Mouse (Mus musculus) left cerebral cortex, adult 2 months (tissue): ENCODE results near the gene Acta1. TPM values are rescaled to one million over a fixed set of nuclear protein-coding genes. Genes with fewer than 3 reads are reported as not detected.

Source experiments
- DNase-seq, 2 experiments: peaks; one replicate each; pipeline ENCODE4 v3.0.0; 2021 to 2022; ENCODE audit warnings: low spot score in 2 of 2, mixed read lengths in 1 of 2; ENCODE audit errors: extremely low spot score in 1 of 2
- H3K27ac ChIP-seq: fragments of 200-600 bp; 2 replicates; pipeline ENCODE4 v1.8.1; 2022
- H3K4me3 ChIP-seq: fragments of 200-600 bp; 2 replicates; pipeline ENCODE4 v1.8.1; 2022
- CTCF ChIP-seq: fragments of 200-600 bp; IDR thresholded peaks from 2 replicates; pipeline ENCODE4 v1.8.1; 2022; ENCODE audit warnings: antibody characterized with exemption, mild to moderate bottlenecking, moderate library complexity
- intact Hi-C: fragments of 180-260 bp; cut with DNase I; formaldehyde crosslinking; loops from one replicate; pipeline ENCODE4 v1.15.1; 2025
- total RNA-seq, 2 experiments: library from RNA; stranded (reverse); gene quantifications; 2 replicates each; pipeline ENCODE4 v1.2.3; 2021

Gene Acta1
- total RNA-seq, 2 experiments from 2014 or later: 11.1 to 12.2 TPM

DNA sequence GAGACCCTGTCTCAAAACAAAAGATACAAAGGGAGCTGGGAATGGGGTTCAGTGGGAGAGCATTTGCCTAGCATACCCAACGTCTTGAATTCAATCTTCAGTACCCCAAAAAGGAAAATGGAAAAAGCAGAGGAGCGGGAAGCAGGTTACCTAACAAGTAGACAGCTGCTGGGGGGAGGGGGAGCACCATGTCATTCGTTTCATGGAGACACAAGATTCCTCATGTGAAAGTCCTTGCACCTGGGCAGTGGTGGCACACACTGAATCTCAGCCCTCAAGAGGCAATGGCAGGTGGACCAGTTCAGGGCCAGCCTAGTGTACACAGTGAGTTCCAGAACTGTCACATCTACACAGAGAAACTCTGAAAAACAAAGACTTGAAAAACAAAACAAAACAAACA, 37.2 kb downstream of the Acta1 start:
- TF ChIP-seq CTCF: no peak
- Histone ChIP-seq H3K27ac (peak overlapping the region; percentile 97), H3K4me3 (peak overlapping the region; percentile 74)
- intact Hi-C loops: no loop called here
- DNase-seq: no peak

DNA sequence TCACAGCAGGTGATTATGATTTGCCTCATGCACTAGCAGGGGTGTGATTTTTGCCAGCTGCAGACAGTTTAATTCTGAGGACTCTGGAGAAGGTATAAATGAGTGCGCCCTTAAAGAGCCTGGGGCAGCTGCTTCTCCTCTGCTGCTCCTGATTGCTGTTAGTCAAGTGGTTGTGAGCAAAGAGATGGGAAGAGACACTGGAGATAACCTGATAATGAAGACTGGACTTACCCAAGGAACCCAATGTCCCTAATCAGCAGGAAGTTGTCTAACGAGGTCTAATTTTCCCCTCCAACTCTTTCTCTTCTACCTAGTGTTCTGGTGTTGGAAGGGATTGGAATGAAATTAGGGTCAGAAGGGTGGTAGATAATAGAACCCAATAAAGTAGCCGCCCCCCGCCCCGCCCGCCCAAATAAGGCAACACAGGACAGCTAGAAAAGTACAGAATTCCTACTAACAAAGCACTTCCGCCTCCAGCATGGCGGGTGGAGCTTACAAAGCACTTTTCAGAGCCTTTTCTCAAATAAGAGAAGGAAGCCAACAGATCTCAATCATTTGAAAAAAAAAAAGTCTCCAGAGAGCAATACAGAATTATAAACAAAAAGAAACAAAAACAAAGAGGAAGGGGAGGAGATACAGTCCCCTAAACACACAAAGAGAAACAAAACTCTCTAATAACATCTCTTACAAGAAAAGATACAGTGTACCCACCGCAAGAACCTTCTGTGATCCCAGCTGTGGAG, 39.6 kb downstream of the Acta1 start:
- H3K27ac ChIP-seq: no peak overlapping the region
- intact Hi-C loops: loop anchor here (2.0 kb wide), 1 partner anchor 38 kb away; no protein-coding TSS in a partner anchor

DNA sequence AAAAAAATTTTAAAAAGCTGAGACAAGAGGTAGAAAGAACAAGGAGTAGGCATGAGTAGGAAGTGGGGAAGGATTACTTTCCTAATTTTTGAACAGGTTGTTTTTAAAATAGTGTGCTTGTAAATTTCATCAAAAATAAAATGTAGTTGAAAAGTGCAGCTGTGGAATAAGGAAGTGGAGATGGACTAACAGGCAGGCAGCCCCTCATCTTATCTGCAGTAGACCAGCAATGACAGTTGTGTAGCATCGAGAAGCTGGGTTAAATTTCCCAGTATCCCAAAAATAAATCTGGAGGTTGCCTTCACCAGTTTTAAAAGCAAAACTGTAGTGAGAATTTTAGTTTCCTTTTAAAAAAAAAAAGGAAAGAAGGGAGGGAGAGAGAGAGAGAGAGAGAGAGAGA, 40.3 kb downstream of the Acta1 start:
- intact Hi-C loops: loop anchor here (2.0 kb wide), 1 partner anchor 39 kb away; no protein-coding TSS in a partner anchor
- no peak overlapping the region for H3K4me3 ChIP-seq
- no peak for TF ChIP-seq CTCF
- H3K27ac ChIP-seq: no peak overlapping the region
- DNase-seq: no peak

More for the DNA sequence above, 39.6 kb downstream of the Acta1 start:
- no peak for DNase-seq
- TF ChIP-seq CTCF: no peak
- H3K4me3 ChIP-seq: no peak overlapping the region

DNA sequence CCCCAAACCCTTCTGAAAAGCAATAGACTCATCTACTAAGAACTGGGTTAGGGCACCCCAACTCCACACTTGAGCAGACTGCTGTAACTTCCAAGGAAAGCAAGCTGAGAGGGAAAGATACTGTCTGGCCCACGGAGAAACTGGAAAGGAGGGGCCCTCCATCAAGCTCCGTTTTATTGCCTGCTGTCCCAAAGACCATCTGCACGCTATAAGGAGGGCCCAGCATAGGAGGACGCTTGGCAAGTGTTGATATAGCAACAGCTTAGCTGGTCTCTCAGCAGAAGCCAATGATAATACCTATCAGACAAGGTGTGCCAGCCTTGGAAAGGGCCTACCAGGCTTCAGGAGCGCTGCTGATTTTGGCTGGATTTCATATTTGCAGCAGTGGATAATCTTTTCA, 43.0 kb downstream of the Acta1 start:
- no peak for TF ChIP-seq CTCF
- no peak overlapping the region for H3K4me3 ChIP-seq
- no peak for DNase-seq
- intact Hi-C loops: no loop called here
- H3K27ac ChIP-seq: no peak overlapping the region

DNA sequence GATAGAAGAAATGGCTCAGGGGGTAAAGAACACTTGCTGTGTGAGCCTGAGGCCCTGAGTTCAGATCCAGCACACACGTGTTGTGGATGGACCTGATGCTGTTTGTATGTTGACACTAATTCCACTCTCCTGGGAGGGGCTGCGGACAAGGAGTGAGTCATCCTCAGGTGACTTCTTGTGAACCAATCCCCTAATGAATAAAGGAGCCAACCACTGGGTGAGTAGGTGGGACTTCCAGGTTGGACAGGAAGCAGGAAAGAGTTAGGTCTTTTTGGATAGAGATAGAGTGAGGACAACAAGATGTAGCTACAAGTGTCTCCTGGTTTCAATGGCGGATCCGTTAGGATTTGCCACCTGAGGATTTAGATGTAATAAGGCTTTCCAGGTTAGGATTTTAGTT, 45.2 kb downstream of the Acta1 start:
- Histone ChIP-seq H3K4me3 (no peak overlapping the region), H3K27ac (no peak overlapping the region; the same call in 1 of the 2 replicates)
- intact Hi-C loops: no loop called here
- no peak for TF ChIP-seq CTCF
- DNase-seq: no peak

DNA sequence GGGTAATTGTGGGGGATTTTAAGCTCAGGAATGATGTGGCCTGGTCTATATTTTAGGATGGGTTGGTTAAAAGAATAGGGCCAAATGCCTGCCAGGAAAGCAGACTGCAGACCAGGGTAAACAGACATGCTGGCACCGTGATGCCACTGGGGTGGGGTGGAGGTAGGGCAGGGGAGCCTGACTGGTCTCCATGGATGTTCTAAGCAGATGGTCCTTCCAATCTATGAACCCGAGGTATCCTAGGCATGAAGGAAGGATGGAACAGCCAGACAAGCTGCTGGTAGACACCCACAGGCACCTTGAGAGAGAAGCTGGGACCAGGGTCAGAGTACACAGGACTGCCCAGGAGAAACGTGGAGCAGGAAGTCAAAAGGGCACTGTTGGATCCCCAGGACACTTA, 47.0 kb downstream of the Acta1 start:
- intact Hi-C loops: loop anchor here (2.0 kb wide), 1 partner anchor 37 kb away; no protein-coding TSS in a partner anchor

DNA sequence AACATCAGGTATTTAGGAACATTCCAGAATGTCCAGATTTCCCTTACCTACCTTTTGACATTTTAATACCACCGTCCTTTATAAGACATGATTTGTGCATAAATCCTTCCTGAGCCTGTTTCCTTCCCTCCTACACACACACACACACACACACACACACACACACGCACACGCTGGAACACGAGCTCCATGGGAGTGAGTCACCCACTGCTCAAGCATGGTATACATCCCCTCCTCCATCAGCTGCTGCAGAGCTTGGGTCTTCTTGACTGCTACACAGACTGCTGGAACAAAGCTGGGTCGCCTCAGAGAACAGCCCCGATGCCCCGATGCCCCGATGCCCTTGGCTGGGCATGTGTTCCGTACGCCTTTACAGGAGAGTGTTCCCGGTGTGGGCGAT, 48.0 kb downstream of the Acta1 start:
- no peak for TF ChIP-seq CTCF
- Histone ChIP-seq H3K27ac (peak overlapping the region; percentile 70), H3K4me3 (no peak overlapping the region)
- DNase-seq: peak; percentile 53 to 65
- intact Hi-C loops: loop anchor here (2.0 kb wide), 1 partner anchor 38 kb away; no protein-coding TSS in a partner anchor

More for the DNA sequence above, 47.0 kb downstream of the Acta1 start:
- DNase-seq: no peak
- H3K27ac ChIP-seq: peak overlapping the region; percentile 61
- no peak overlapping the region for H3K4me3 ChIP-seq
- TF ChIP-seq CTCF: no peak

DNA sequence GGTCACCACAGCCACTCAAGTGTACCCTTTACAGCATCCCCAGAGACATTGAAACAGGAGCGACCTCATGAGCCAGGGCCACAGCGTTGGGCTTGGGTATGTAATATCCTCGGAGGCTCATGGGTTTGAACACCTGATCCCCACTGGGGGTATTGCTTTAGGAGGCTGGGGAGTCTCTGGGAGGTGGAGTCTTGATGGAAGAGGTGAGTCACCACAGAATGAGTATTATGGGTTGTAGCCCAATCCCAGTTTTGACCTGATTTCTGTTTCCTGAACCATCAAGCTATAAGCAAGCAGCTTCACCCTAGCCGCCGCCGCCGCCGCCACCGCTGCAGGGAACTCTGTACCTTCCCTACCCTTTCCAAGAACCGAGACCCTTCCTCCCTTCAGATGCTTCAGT, 48.6 kb downstream of the Acta1 start:
- Histone ChIP-seq H3K27ac (peak overlapping the region; percentile 70), H3K4me3 (no peak overlapping the region)
- TF ChIP-seq CTCF: no peak
- intact Hi-C loops: loop anchor here (2.0 kb wide), 1 partner anchor 39 kb away; no protein-coding TSS in a partner anchor
- DNase-seq: no peak

DNA sequence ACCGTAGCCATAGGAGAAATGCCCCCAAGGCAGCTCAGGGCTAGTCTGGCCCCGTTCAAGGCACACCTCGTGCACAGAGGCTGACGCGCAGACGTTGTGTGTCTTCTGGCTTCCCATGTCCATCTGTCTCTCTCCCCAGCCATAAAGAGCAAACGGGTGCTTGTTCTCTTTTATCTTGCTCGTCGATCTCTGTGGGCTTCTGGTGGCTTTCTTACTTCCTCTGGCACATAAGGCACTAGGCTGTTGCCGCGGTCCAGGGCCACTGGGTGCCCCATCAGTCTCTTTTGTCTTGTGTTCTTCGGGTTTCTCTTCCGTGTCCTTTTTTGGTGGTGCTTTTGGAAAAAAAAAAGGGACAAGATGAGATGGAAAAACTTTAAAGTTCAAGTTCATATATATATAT, 49.4 kb downstream of the Acta1 start:
- intact Hi-C loops: no loop called here
- H3K4me3 ChIP-seq: no peak overlapping the region
- no peak for DNase-seq
- peak overlapping the region; percentile 26 for H3K27ac ChIP-seq
- no peak for TF ChIP-seq CTCF

DNA sequence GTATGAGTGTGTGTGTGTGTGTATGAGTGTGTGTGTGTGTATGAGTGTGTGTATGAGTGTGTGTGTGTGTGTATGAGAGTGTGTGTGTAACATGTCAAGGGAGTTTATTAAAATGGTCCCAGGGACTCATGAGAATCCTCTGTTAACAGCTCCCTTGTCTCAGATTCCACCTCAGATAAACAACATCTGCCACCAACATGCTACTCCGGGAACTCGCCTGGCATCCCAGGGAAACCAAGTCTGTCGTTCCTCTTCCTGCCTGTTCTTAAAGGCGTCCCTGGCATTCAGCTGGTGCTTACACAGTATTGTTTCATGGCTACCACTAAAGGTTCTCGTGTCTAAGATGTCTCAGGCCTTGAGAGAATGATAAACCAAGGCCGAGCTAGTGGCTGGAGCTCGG, 50.2 kb downstream of the Acta1 start:
- Histone ChIP-seq H3K4me3 (no peak overlapping the region), H3K27ac (peak overlapping the region; percentile 26; the same call in 1 of the 2 replicates)
- no peak for TF ChIP-seq CTCF
- DNase-seq: no peak
- intact Hi-C loops: no loop called here

DNA sequence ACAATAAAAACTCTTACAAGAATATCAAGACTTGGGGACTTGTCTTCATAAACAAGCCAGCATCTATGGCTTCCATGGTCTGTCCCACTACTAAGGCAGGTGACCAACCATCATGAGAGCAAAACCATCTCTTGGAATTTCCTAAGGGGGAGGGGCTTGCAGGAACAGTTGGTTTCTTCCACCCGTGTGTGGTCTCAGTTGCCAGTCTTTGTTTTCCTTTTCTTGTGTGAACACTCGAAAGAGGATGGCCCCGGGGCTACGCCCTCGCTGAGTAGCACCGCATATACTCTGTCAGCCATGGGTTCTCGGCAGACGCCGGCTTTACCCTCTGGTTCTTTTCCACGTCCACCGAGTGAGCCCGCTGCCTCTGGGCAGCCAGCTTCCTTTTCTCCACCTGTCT, 52.5 kb downstream of the Acta1 start:
- intact Hi-C loops: no loop called here
- TF ChIP-seq CTCF: no peak
- peak overlapping the region; percentile 73 for H3K27ac ChIP-seq
- no peak for DNase-seq
- no peak overlapping the region for H3K4me3 ChIP-seq

Other genes starting within 250 kb of the Acta1 start
- gene Rhou, start 240.8 kb downstream of the Acta1 start, total RNA-seq: 10 to 100 TPM; 45.9 to 46.2 TPM
- gene Rab4a, start 88.8 kb downstream of the Acta1 start, total RNA-seq: 10 to 100 TPM; 39.8 to 48.9 TPM
- 10 to 100 TPM; 65.9 to 75.4 TPM for gene Ccsap, start 34.5 kb downstream of the Acta1 start, total RNA-seq
- 10 to 100 TPM; 22.6 to 25.6 TPM for gene Nup133, start 54.5 kb upstream of the Acta1 start, total RNA-seq
- 10 to 100 TPM; 16.3 to 16.5 TPM for gene Abcb10, start 88.4 kb upstream of the Acta1 start, total RNA-seq
- 10 to 100 TPM; 22.8 to 24.2 TPM for gene Taf5l, start 126.6 kb upstream of the Acta1 start, total RNA-seq
- 10 to 100 TPM; 11.4 to 13.0 TPM for gene Urb2, start 126.8 kb upstream of the Acta1 start, total RNA-seq